Mouse (Mus musculus) liver, postnatal 0 days (tissue): ENCODE measurements around the gene Ghrl.
"Not testable (repeated sequence)": the region's sequence is repeated elsewhere in the genome, so short reads cannot be mapped to it uniquely, and the experiment has no call there.

Experiments
- CTCF ChIP-seq: sonication (generic); IDR thresholded peaks from 2 replicates; pipeline ENCODE4 v1.5.1; 2016; ENCODE audit warnings: antibody characterized with exemption, low read depth
- EP300 ChIP-seq: IDR thresholded peaks from 2 replicates; pipeline ENCODE4 v1.6.1; 2016; ENCODE audit warnings: antibody characterized with exemption, low read depth, mild to moderate bottlenecking

DNA sequence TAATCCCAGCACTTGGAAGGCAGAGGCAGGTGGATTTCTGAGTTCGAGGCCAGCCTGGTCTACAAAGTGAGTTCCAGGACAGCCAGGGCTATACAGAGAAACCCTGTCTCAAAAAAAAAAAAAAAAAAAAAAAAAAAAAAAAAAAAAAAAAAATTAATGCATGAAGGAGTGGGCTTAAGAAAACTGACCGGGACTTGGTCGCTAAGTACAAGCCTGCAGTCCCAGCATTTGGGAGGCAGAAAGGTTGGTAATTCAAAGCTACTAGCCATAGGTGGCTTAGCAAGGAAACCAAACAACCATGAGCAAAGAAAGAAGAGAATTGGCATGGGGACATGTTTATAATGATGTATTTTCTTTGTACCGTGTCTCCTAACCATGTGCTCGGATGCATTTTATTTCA is 6.3 kb downstream of the Ghrl start:
- TF ChIP-seq CTCF, EP300: not testable (repeated sequence)
